Mouse (Mus musculus) cerebellum, adult 18-20 months (tissue): ENCODE data around the gene Ppp2r1b.

Experiments used
- DNase-seq, 2 experiments: peaks; one replicate each; pipeline ENCODE4 v3.0.0; 2021

Ppp2r1b gene

GRCm38 (mm10) chr9:50868182-50868581 is 23.1 kb downstream of the Ppp2r1b start:
- DNase-seq: peak; percentile 75 to 88

GRCm38 (mm10) chr9:50873210-50873609 is 28.1 kb downstream of the Ppp2r1b start:
- DNase-seq: no peak

GRCm38 (mm10) chr9:50874031-50874430 is 28.9 kb downstream of the Ppp2r1b start:
- DNase-seq: peak in 1 of 2 experiments; percentile 25

- no peak for DNase-seq
Measured at GRCm38 (mm10) chr9:50875470-50875869, 30.4 kb downstream of the Ppp2r1b start.

GRCm38 (mm10) chr9:50876287-50876686 is 31.2 kb downstream of the Ppp2r1b start:
- DNase-seq: peak in 1 of 2 experiments; percentile 22

GRCm38 (mm10) chr9:50877431-50877830 is 32.3 kb downstream of the Ppp2r1b start:
- DNase-seq: no peak

- DNase-seq: no peak
Measured at GRCm38 (mm10) chr9:50882183-50882582, 37.1 kb downstream of the Ppp2r1b start.

GRCm38 (mm10) chr9:50884093-50884492 is 39.0 kb downstream of the Ppp2r1b start:
- peak in 1 of 2 experiments; percentile 15 for DNase-seq

- DNase-seq: no peak
Measured at GRCm38 (mm10) chr9:50884741-50885599, 39.9 kb downstream of the Ppp2r1b start.

- DNase-seq: peak; percentile 52 to 54
Measured at GRCm38 (mm10) chr9:50885600-50885987, 40.5 kb downstream of the Ppp2r1b start.

- no peak for DNase-seq
Measured at GRCm38 (mm10) chr9:50886870-50887269, 41.8 kb downstream of the Ppp2r1b start.

GRCm38 (mm10) chr9:50887351-50887750 is 42.2 kb downstream of the Ppp2r1b start:
- no peak for DNase-seq

- no peak for DNase-seq
Measured at GRCm38 (mm10) chr9:50889211-50889610, 44.1 kb downstream of the Ppp2r1b start.

- DNase-seq: no peak
Measured at GRCm38 (mm10) chr9:50889964-50890363, 44.9 kb downstream of the Ppp2r1b start.

GRCm38 (mm10) chr9:50890494-50891090 is 45.5 kb downstream of the Ppp2r1b start:
- no peak for DNase-seq

GRCm38 (mm10) chr9:50893665-50894064 is 48.6 kb downstream of the Ppp2r1b start:
- peak; percentile 94 to 97 for DNase-seq

- DNase-seq: no peak
Measured at GRCm38 (mm10) chr9:50900026-50900920, 55.2 kb downstream of the Ppp2r1b start.

GRCm38 (mm10) chr9:50904196-50904847 is 59.2 kb downstream of the Ppp2r1b start:
- no peak for DNase-seq

- DNase-seq: no peak
Measured at GRCm38 (mm10) chr9:50905321-50905720, 60.2 kb downstream of the Ppp2r1b start.

GRCm38 (mm10) chr9:50911861-50912515 is 66.9 kb downstream of the Ppp2r1b start:
- DNase-seq: no peak

GRCm38 (mm10) chr9:50918131-50918530 is 73.0 kb downstream of the Ppp2r1b start:
- DNase-seq: no peak

GRCm38 (mm10) chr9:50919554-50919953 is 74.5 kb downstream of the Ppp2r1b start:
- no peak for DNase-seq
